ENCODE assay signal across 8 mouse cellular contexts in the genomic region with DNA sequence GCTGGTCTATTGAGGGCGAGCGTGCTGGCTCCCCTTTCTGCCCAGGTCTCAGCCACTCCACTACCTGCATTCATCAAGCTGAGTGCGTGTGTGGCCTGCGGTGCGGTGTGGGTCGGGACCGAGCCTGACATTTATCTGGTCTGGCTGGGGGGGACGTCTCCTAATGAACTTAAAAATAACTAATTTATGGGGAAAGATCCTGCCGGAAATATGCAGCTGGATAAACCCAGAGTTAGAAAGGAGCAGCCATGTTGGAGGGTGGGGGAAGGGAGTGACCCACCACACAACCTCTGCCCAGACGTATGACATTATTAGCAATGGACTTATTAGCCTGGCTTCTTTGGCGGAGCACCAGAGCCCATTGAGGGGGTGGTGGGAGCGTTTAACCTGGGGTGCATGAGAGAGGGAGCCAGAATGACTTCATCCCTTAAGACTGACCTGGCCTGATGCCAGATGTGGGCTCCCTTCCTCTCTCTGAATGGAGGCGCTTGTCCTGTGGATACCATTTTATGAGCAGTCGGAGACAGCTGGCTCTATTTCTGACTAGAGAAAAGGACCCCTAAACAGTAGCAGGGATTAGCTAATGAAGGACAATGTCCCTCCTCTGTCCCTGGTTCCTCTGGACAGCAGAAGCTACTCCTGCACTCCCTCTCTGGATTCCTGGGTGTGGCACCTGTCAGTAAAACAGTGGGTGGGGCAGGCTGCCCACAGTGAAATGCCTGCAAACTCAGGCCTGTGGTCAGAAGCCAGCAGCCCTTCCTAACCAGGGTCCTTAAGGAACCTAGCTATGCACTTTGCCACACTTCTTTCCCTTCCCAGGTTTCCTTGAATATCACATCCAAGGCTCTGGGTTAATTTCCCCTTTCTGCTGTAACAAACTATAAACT. TPM values are rescaled to one million over a fixed set of nuclear protein-coding genes. Genes with fewer than 3 reads are reported as not detected.
DNase-seq lines count a peak whose midpoint lies in the region; ATAC-seq and TF ChIP-seq lines count a peak whose summit lies in the region.

No protein-coding gene starts in this region.

- H3K27me3 ChIP-seq in intestine, postnatal 0 days (replicated peaks; ENCODE audit: control insufficient read depth, insufficient read depth, low read length), result no peaks in the 10 kb centered on the region
- H3K27me3 ChIP-seq in stomach, postnatal 0 days (ENCODE audit: control insufficient read depth, insufficient read depth, low read length), result no peaks in the 10 kb centered on the region

- peak overlapping the region; percentile 76 for H3K4me3 ChIP-seq in intestine, postnatal 0 days (ENCODE audit: low read depth, low read length)
- H3K4me3 ChIP-seq in lung, adult 2 months (replicated peaks; ENCODE audit: extremely low read depth, low read depth, low read length), result peak overlapping the region; percentile 52
- H3K4me3 ChIP-seq in stomach, postnatal 0 days (ENCODE audit: low read depth, low read length), result peak overlapping the region; percentile 73; the same call in 1 of the 2 replicates
- H3K4me3 ChIP-seq in left cerebral cortex, adult 2 months, result no peak overlapping the region

- H3K4me2 ChIP-seq in intestine, postnatal 0 days (replicated peaks; ENCODE audit: low read depth), result peak overlapping the region; percentile 85
- H3K4me2 ChIP-seq in stomach, postnatal 0 days (replicated peaks; ENCODE audit: low read depth), result peak overlapping the region; percentile 72

- H3K4me1 ChIP-seq in intestine, postnatal 0 days (replicated peaks; ENCODE audit: control insufficient read depth, insufficient read depth, low read length), result peaks cover 17% of the 10 kb centered on the region
- peaks cover 32% of the 10 kb centered on the region for H3K4me1 ChIP-seq in lung, adult 2 months (ENCODE audit: control insufficient read depth, insufficient read depth, low read length)
- peaks cover 16% of the 10 kb centered on the region for H3K4me1 ChIP-seq in stomach, postnatal 0 days (replicated peaks; ENCODE audit: control insufficient read depth, insufficient read depth)

- DNase-seq in retina, postnatal 1 day, result peak; percentile 77
- no peak for DNase-seq in retina, embryonic 14.5 days (ENCODE audit: low spot score)
- peak; percentile 64 for DNase-seq in gastrocnemius, postnatal 14 days
- DNase-seq in lung, adult 2 months, result peak; percentile 68
- DNase-seq in stomach, postnatal 0 days (ENCODE audit: low spot score), result peak; percentile 69
- no peak for DNase-seq in cerebellum, adult 11 months
- no peak for DNase-seq in left cerebral cortex, adult 2 months (ENCODE audit: extremely low spot score in 1 of 2, low spot score in 2 of 2)

- TF ChIP-seq POLR2A in lung, adult 2 months (IDR thresholded peaks at IDR 0.05; ENCODE audit: borderline replicate concordance, extremely low read depth, low read depth, low read length), result no peak

- TF ChIP-seq EP300 in stomach, postnatal 0 days (optimal IDR thresholded peaks at IDR 0.05), result no peak

- peaks cover 37% of the 10 kb centered on the region for H3K36me3 ChIP-seq in intestine, postnatal 0 days (ENCODE audit: control insufficient read depth, insufficient read depth)
- H3K36me3 ChIP-seq in stomach, postnatal 0 days (ENCODE audit: control insufficient read depth, insufficient read depth, low read length), result peaks cover 19% of the 10 kb centered on the region

- no peak for TF ChIP-seq CTCF in intestine, postnatal 0 days (IDR thresholded peaks at IDR 0.05; ENCODE audit: low read depth)
- no peak for TF ChIP-seq CTCF in lung, adult 2 months (IDR thresholded peaks at IDR 0.05; ENCODE audit: insufficient read depth, low read length)
- no peak for TF ChIP-seq CTCF in stomach, postnatal 0 days (IDR thresholded peaks at IDR 0.05; ENCODE audit: low read depth)
- TF ChIP-seq CTCF in left cerebral cortex, adult 2 months (IDR thresholded peaks at IDR 0.05), result no peak

- H3K9ac ChIP-seq in intestine, postnatal 0 days (ENCODE audit: low read depth, low read length), result peak overlapping the region; percentile 18
- peak overlapping the region; percentile 88 for H3K9ac ChIP-seq in stomach, postnatal 0 days (ENCODE audit: low read length)

- H3K9me3 ChIP-seq in intestine, postnatal 0 days (ENCODE audit: control insufficient read depth), result no peaks in the 10 kb centered on the region
- H3K9me3 ChIP-seq in stomach, postnatal 0 days (ENCODE audit: control insufficient read depth, low read length), result no peaks in the 10 kb centered on the region

- intact Hi-C loops in gastrocnemius, postnatal 14 days (cut with DNase I; ENCODE audit: low total_unique reads), result no loop called here
- intact Hi-C loops in left cerebral cortex, adult 2 months (cut with DNase I), result no loop called here

- ATAC-seq in intestine, postnatal 0 days, result no peak
- ATAC-seq in stomach, postnatal 0 days (ENCODE audit: low FRiP score, low TSS enrichment), result no peak

- peak overlapping the region; percentile 93 for H3K27ac ChIP-seq in intestine, postnatal 0 days (ENCODE audit: low read depth, low read length)
- H3K27ac ChIP-seq in stomach, postnatal 0 days (replicated peaks), result peak overlapping the region; percentile 97
- H3K27ac ChIP-seq in left cerebral cortex, adult 2 months, result no peak overlapping the region

- WGBS in intestine, postnatal 0 days, result 8% methylated on average over 14 of the region's 14 CpGs
- WGBS in lung, adult 2 months, result 12% methylated on average over 14 of the region's 14 CpGs
- 10% methylated on average over 14 of the region's 14 CpGs for WGBS in stomach, postnatal 0 days

RNA-seq across cellular contexts. Expression of a gene that starts 3.5 kb away (rescaled TPM):
- total RNA-seq in gastrocnemius, postnatal 14 days (2021), result 10 to 100 TPM; 60.4 to 61.2 TPM
- 339 and 374 TPM in 2 replicates for polyA plus RNA-seq in intestine, postnatal 0 days (2015; fragmentation: Nextera tagmentation; extraction: Ambion mirVana)
- 585 and 594 TPM in 2 replicates for polyA plus RNA-seq in lung, adult 2 months (2012; rRNA removed)
- 564 and 594 TPM in 2 replicates for polyA plus RNA-seq in stomach, postnatal 0 days (2015; fragmentation: Nextera tagmentation; extraction: Ambion mirVana)
- 10 to 100 TPM in 1 of 2 experiments, 1 to 10 TPM in 1; 9.3 to 12.4 TPM for total RNA-seq in left cerebral cortex, adult 2 months (2021)

RNA-seq across cellular contexts. Expression of a gene that starts 17.2 kb away (rescaled TPM):
- total RNA-seq in gastrocnemius, postnatal 14 days (2021), result under 1 TPM; 0.40 to 0.45 TPM
- polyA plus RNA-seq in intestine, postnatal 0 days (2015; fragmentation: Nextera tagmentation; extraction: Ambion mirVana), result 0.77 and 1.3 TPM in 2 replicates
- polyA plus RNA-seq in lung, adult 2 months (2012; rRNA removed), result 7.1 and 7.3 TPM in 2 replicates
- polyA plus RNA-seq in stomach, postnatal 0 days (2015; fragmentation: Nextera tagmentation; extraction: Ambion mirVana), result 4.6 and 5.4 TPM in 2 replicates
- 1 to 10 TPM; 4.5 to 5.2 TPM for total RNA-seq in left cerebral cortex, adult 2 months (2021)

RNA-seq across cellular contexts. Expression of a gene that starts 21.8 kb away (rescaled TPM):
- total RNA-seq in gastrocnemius, postnatal 14 days (2021), result under 1 TPM; 0.37 to 0.51 TPM
- 73.4 and 93.7 TPM in 2 replicates for polyA plus RNA-seq in intestine, postnatal 0 days (2015; fragmentation: Nextera tagmentation; extraction: Ambion mirVana)
- 11.1 and 11.8 TPM in 2 replicates for polyA plus RNA-seq in lung, adult 2 months (2012; rRNA removed)
- polyA plus RNA-seq in stomach, postnatal 0 days (2015; fragmentation: Nextera tagmentation; extraction: Ambion mirVana), result 16.7 and 19.9 TPM in 2 replicates
- 10 to 100 TPM; 12.5 to 12.8 TPM for total RNA-seq in left cerebral cortex, adult 2 months (2021)

RNA-seq across cellular contexts. Expression of a gene that starts 28.2 kb away (rescaled TPM):
- total RNA-seq in gastrocnemius, postnatal 14 days (2021), result under 1 TPM; 0.33 to 0.57 TPM
- 1.8 and 2.1 TPM in 2 replicates for polyA plus RNA-seq in intestine, postnatal 0 days (2015; fragmentation: Nextera tagmentation; extraction: Ambion mirVana)
- polyA plus RNA-seq in lung, adult 2 months (2012; rRNA removed), result 10.6 and 15.2 TPM in 2 replicates
- 1.8 TPM in 2 replicates for polyA plus RNA-seq in stomach, postnatal 0 days (2015; fragmentation: Nextera tagmentation; extraction: Ambion mirVana)
- total RNA-seq in left cerebral cortex, adult 2 months (2021), result under 1 TPM; 0.70 to 0.79 TPM

RNA-seq across cellular contexts. Expression of a gene that starts 52.4 kb away (rescaled TPM):
- total RNA-seq in gastrocnemius, postnatal 14 days (2021), result not detected
- polyA plus RNA-seq in intestine, postnatal 0 days (2015; fragmentation: Nextera tagmentation; extraction: Ambion mirVana), result 0.44 and 0.53 TPM in 2 replicates
- polyA plus RNA-seq in lung, adult 2 months (2012; rRNA removed), result 0.37 and 12.5 TPM in 2 replicates
- 19.2 and 22.7 TPM in 2 replicates for polyA plus RNA-seq in stomach, postnatal 0 days (2015; fragmentation: Nextera tagmentation; extraction: Ambion mirVana)
- under 1 TPM; 0.23 to 0.26 TPM for total RNA-seq in left cerebral cortex, adult 2 months (2021)

Comparison
In these comparisons a context has a peak if more than half of its experiments do, and no peak if none do; other contexts are left out.
1. DNase-seq: peak in retina, postnatal 1 day (single experiment), gastrocnemius, postnatal 14 days (single experiment), lung, adult 2 months (single experiment) and stomach, postnatal 0 days (single experiment); none in retina, embryonic 14.5 days (single experiment), cerebellum, adult 11 months (single experiment) and left cerebral cortex, adult 2 months (0 of 2).